Mouse (Mus musculus): ENCODE measurements around the gene Abcc5. TPM values are rescaled to one million over a fixed set of nuclear protein-coding genes. Genes with fewer than 3 reads are reported as not detected.

Gene Abcc5
- 73.3 and 146 TPM in 2 replicates for polyA plus RNA-seq (2012; rRNA removed; ENCODE audit: low replicate concordance)

DNA sequence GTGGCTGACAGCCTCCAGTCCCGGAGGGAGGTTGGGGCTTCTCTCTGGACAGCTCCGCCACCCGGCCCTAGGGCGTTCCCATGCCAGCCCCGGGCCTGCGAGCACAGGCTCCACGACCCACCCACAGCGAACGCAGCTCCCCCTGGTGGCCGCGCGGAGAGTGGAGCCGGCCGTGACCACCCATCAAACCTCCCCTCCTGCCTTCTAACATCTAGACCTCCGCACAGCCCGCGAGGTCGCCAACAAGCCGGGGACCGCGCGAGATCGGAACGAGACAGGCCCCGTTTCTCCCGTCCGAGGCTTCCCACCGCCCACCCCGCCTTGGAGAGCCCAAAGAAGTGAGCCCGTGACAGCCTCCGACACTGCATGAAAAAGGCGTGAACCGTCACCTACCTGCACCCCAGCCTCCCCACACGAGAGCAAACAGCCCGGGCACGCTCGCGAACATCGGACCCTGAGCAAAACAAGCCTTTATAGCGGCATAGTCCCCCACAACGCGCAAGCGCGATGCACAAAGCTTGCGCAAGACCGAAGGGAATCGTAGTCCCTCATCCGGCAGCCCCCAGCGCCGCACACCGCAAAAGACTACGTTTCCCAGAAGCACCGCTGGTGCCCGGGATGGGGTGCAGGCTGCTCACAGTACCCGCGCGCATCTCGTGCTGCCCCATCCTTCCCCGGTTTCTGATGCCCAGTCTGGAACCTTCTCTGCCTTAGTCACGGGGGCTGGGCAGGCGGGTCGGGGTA, at the start of gene Abcc5:
Gene Abcc5 (minus strand): TSS at position 540 of the 744 bp plus-strand sequence.

DNA sequence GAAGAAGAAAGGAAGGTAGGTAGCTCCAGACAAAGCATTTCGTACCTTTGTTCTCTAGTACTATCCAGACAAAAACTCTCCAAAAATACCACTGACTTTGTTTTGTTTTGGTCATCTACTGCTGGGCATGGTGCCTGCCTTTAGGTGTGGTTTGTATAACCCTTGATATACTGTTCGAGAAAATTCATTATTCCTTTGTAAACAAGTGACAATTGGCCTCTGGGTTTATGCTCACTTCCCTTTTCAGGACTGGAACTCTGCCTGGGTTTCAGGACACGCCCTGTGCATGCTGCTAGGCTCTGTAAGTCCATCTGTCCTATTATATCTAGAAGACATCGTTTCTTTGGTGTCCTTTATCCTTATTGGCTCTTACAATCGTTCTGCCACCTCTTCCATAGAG, 100.9 kb downstream of the Abcc5 start, which contains the start of gene Cyp2ab1:
Gene Cyp2ab1 (minus strand): TSS at position 119 of the 400 bp plus-strand sequence.

DNA sequence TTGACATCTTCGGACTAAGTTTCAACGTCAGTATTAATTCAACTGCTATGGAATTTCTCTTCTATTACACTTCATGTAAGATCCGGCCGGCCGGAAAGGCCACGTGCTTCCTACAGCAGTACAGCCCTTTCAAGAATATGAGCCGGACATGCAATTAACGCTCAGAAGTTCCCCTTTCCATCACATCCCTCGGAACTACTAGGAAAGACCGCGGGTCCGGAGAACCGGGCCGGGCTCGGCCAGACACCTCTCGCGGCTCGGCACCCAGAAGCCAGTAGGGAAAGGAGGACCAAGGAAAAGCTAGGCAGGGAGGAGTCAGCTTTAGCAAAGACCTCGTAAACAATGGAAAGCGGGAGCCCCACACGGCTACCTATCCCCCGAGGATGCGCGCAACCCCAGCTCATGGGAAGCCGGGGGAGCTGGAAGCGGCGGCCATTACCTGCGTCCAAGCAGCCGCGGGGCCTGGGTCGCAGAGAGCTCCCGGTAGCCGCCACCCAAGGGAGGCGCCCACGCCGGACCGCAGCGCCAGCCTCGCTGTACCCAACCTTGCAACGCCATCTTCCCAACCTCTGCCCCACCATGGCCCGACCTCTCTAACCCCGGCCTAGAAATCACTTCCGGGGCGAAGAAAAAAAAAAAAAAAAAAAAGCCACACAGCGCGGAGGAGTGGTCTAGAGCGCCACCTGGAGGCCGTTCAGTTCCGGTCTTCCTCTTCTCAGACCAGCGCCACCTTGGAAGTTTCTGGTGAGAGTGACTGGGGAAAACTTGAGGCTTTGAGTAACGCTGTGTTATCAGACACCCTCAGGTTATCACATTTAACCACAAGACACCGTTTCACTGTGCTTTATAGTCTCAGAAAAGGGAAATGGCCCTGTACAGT, 124.2 kb downstream of the Abcc5 start, which contains the start of gene Parl:
Gene Parl (minus strand): TSS at position 618 of the 880 bp plus-strand sequence.

Other genes starting within 250 kb of the Abcc5 start
- 0.49 and 0.54 TPM in 2 replicates for gene Map6d1, start 185.0 kb downstream of the Abcc5 start, polyA plus RNA-seq (2012; rRNA removed; ENCODE audit: low replicate concordance)
- 25.2 and 76.9 TPM in 2 replicates for gene Parl, start 124.0 kb downstream of the Abcc5 start, polyA plus RNA-seq (2012; rRNA removed; ENCODE audit: low replicate concordance)
- gene Cyp2ab1, start 101.0 kb downstream of the Abcc5 start, polyA plus RNA-seq (2012; rRNA removed; ENCODE audit: low replicate concordance), result 3.3 and 4.3 TPM in 2 replicates
- 21.0 and 31.7 TPM in 2 replicates for gene Eif2b5, start 72.4 kb upstream of the Abcc5 start, polyA plus RNA-seq (2012; rRNA removed; ENCODE audit: low replicate concordance)
- gene Dvl3, start 90.6 kb upstream of the Abcc5 start, polyA plus RNA-seq (2012; rRNA removed; ENCODE audit: low replicate concordance), result 28.1 and 40.9 TPM in 2 replicates
- gene Ap2m1, start 109.1 kb upstream of the Abcc5 start, polyA plus RNA-seq (2012; rRNA removed; ENCODE audit: low replicate concordance), result 358 and 433 TPM in 2 replicates
- 36.3 and 59.9 TPM in 2 replicates for gene Abcf3, start 122.2 kb upstream of the Abcc5 start, polyA plus RNA-seq (2012; rRNA removed; ENCODE audit: low replicate concordance)
- gene Vwa5b2, start 163.1 kb upstream of the Abcc5 start, polyA plus RNA-seq (2012; rRNA removed; ENCODE audit: low replicate concordance), result 0.07 and 0.08 TPM in 2 replicates
- 11.1 and 19.6 TPM in 2 replicates for gene Eef1akmt4, start 185.2 kb upstream of the Abcc5 start, polyA plus RNA-seq (2012; rRNA removed; ENCODE audit: low replicate concordance)
- gene Gm49333, start 185.2 kb upstream of the Abcc5 start, polyA plus RNA-seq (2012; rRNA removed; ENCODE audit: low replicate concordance), result 0.11 TPM in 1 of 2 replicates, not detected in the other
- 21.7 and 34.6 TPM in 2 replicates for gene Alg3, start 185.3 kb upstream of the Abcc5 start, polyA plus RNA-seq (2012; rRNA removed; ENCODE audit: low replicate concordance)
- gene Camk2n2, start 194.9 kb upstream of the Abcc5 start, polyA plus RNA-seq (2012; rRNA removed; ENCODE audit: low replicate concordance), result 3.1 and 3.8 TPM in 2 replicates
- gene Ece2, start 203.4 kb upstream of the Abcc5 start, polyA plus RNA-seq (2012; rRNA removed; ENCODE audit: low replicate concordance), result 0.39 and 0.80 TPM in 2 replicates
- 56.1 and 124 TPM in 2 replicates for gene Psmd2, start 225.3 kb upstream of the Abcc5 start, polyA plus RNA-seq (2012; rRNA removed; ENCODE audit: low replicate concordance)
- 561 and 704 TPM in 2 replicates for gene Eif4g1, start 241.9 kb upstream of the Abcc5 start, polyA plus RNA-seq (2012; rRNA removed; ENCODE audit: low replicate concordance)

Measured in mammary gland, adult 2 months (tissue).